Mouse (Mus musculus): ENCODE measurements around the gene Cntf.

DNA sequence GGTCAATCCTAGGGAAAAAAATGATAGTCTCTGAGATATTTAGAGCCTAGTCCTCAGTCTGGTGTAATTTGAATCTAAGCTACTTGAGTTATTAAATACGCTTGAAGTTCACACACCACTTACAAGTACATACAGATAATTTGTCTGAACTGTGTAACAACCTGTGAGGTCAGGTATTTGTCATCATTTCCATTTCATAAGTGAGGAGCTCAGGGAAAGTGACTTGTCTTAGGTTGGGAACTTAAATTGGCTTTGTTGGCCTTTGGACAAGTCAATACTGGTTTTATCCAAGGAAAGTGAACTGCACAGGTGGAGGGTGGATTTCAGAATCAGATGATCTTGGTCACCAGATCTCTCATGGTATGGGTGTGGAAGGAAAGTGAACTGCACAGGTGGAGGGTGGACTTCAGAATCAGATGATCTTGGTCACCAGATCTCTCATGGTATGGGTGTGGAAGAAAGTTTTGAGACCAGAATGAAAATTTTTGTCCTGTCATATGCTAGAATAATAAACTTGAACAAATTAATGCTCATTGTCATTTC lies 6.4 kb downstream of the Cntf start:
- no peak for TF ChIP-seq EP300 (IDR thresholded peaks at IDR 0.05; ENCODE audit: low read depth)
- no peak for TF ChIP-seq CTCF (IDR thresholded peaks at IDR 0.05; ENCODE audit: low read depth)

All from liver, postnatal 0 days (tissue).